Mouse (Mus musculus) heart, embryonic 13.5 days (tissue): Measurements from ENCODE around the gene Nanos3. TPM values are rescaled to one million over a fixed set of nuclear protein-coding genes. Genes with fewer than 3 reads are reported as not detected.

Source experiments
- ATAC-seq: fragments of 200-750 bp; cut with Nextera tagmentation; 2 replicates; pipeline ENCODE4 v1.8.0; 2017; ENCODE audit warnings: moderate TSS enrichment; ENCODE audit not compliant: insufficient number of reproducible peaks, low FRiP score, low TSS enrichment; ENCODE audit errors: extremely low read depth
- H3K27ac ChIP-seq: fragments of 300-500 bp; sonication (generic); replicated peaks from 2 replicates; pipeline ENCODE4 v1.5.1; 2015; ENCODE audit warnings: moderate library complexity, mild to moderate bottlenecking, inconsistent platforms
- H3K27me3 ChIP-seq: fragments of 300-500 bp; sonication (generic); replicated peaks from 2 replicates; pipeline ENCODE4 v1.6.1; 2015; ENCODE audit warnings: mild to moderate bottlenecking, inconsistent platforms
- H3K36me3 ChIP-seq: fragments of 300-500 bp; sonication (generic); 2 replicates; pipeline ENCODE4 v1.6.1; 2015; ENCODE audit warnings: mild to moderate bottlenecking, inconsistent platforms
- H3K4me1 ChIP-seq: fragments of 300-500 bp; sonication (generic); 2 replicates; pipeline ENCODE4 v1.6.1; 2015; ENCODE audit warnings: inconsistent platforms
- H3K4me2 ChIP-seq: fragments of 300-500 bp; sonication (generic); 2 replicates; pipeline ENCODE4 v1.6.1; 2015; ENCODE audit warnings: inconsistent platforms, mild to moderate bottlenecking, moderate library complexity
- H3K4me3 ChIP-seq: fragments of 300-500 bp; sonication (generic); 2 replicates; pipeline ENCODE4 v1.5.1; 2015; ENCODE audit warnings: moderate library complexity, mild to moderate bottlenecking, inconsistent platforms
- H3K9ac ChIP-seq: fragments of 300-500 bp; sonication (generic); 2 replicates; pipeline ENCODE4 v1.6.1; 2015; ENCODE audit warnings: inconsistent platforms, mild to moderate bottlenecking, moderate library complexity
- H3K9me3 ChIP-seq: fragments of 300-500 bp; sonication (generic); 2 replicates; pipeline ENCODE4 v1.6.1; 2016; ENCODE audit warnings: inconsistent platforms
- WGBS: fragments of 180-500 bp; shearing (Covaris S2); methylation state at CpG from one replicate; pipeline ENCODE4 v1.1.7; 2015; ENCODE audit warnings: mixed read lengths; 5-methylcytosine and 5-hydroxymethylcytosine counted together
- polyA plus RNA-seq: library from polyadenylated mRNA; unstranded; fragments of >200 nt; fragmentation: Nextera tagmentation; extraction: Ambion mirVana; gene quantifications from 2 replicates; pipeline ENCODE4 v1.2.1, GENCODE M21; 2015

Nanos3 gene
- polyA plus RNA-seq, 1 experiment from 2014 or later, result 1.9 TPM

- Histone ChIP-seq H3K4me2 (peak overlapping the region; percentile 93), H3K27ac (peak overlapping the region; percentile 97), H3K4me1 (peaks cover 74% of the 10 kb centered on the region), H3K4me3 (peak overlapping the region; percentile 64), H3K36me3 (peaks cover 19% of the 10 kb centered on the region), H3K9ac (peak overlapping the region; percentile 97), H3K27me3 (no peaks in the 10 kb centered on the region), H3K9me3 (no peaks in the 10 kb centered on the region)
- peak; percentile 52 for ATAC-seq
- WGBS, result 3% methylated on average over 70 of the region's 70 CpGs
Observed at GRCm38 (mm10) chr8:84200652-84201544, 15.9 kb upstream of the Nanos3 start.

GRCm38 (mm10) chr8:84200126-84200555, 15.1 kb upstream of the Nanos3 start:
- no peak for ATAC-seq
- WGBS, result 25% methylated on average over 8 of the region's 8 CpGs
- peaks cover 68% of the 10 kb centered on the region for H3K4me1 ChIP-seq

GRCm38 (mm10) chr8:84199348-84200125, 14.5 kb upstream of the Nanos3 start:
- 60% methylated on average over 11 of the region's 11 CpGs for WGBS
- Histone ChIP-seq H3K27ac (peak overlapping the region; percentile 97), H3K36me3 (peaks cover 6% of the 10 kb centered on the region), H3K4me1 (peaks cover 64% of the 10 kb centered on the region), H3K4me3 (peak overlapping the region; percentile 64; the same call in 1 of the 2 replicates), H3K27me3 (no peaks in the 10 kb centered on the region), H3K4me2 (peak overlapping the region; percentile 93), H3K9me3 (no peaks in the 10 kb centered on the region), H3K9ac (peak overlapping the region; percentile 97)
- ATAC-seq, result no peak

More at GRCm38 (mm10) chr8:84200126-84200555, 15.1 kb upstream of the Nanos3 start:
- H3K4me2 ChIP-seq, result peak overlapping the region; percentile 93
- H3K9ac ChIP-seq, result peak overlapping the region; percentile 97
- H3K27me3 ChIP-seq, result no peaks in the 10 kb centered on the region
- peak overlapping the region; percentile 64 for H3K4me3 ChIP-seq
- H3K9me3 ChIP-seq, result no peaks in the 10 kb centered on the region
- H3K27ac ChIP-seq, result peak overlapping the region; percentile 97
- H3K36me3 ChIP-seq, result peaks cover 12% of the 10 kb centered on the region

GRCm38 (mm10) chr8:84198871-84199270, 13.9 kb upstream of the Nanos3 start:
- 27% methylated on average over 4 of the region's 4 CpGs for WGBS
- Histone ChIP-seq H3K4me2 (peak overlapping the region; percentile 72), H3K4me3 (peak overlapping the region; percentile 60), H3K27ac (peak overlapping the region; percentile 97), H3K9me3 (no peaks in the 10 kb centered on the region), H3K27me3 (no peaks in the 10 kb centered on the region), H3K9ac (peak overlapping the region; percentile 97), H3K4me1 (peaks cover 57% of the 10 kb centered on the region), H3K36me3 (0 out of 2 replicates have a peak, but pooled peaks cover 4% of the 10 kb centered on the region)
- ATAC-seq, result no peak

GRCm38 (mm10) chr8:84197922-84198774, 13.1 kb upstream of the Nanos3 start:
- under 1% methylated on average over 29 of the region's 30 CpGs for WGBS
- peak overlapping the region; percentile 97 for H3K9ac ChIP-seq
- no peaks in the 10 kb centered on the region for H3K9me3 ChIP-seq
- H3K4me3 ChIP-seq, result peak overlapping the region; percentile 60
- 0 out of 2 replicates have a peak, but pooled peaks cover 4% of the 10 kb centered on the region for H3K36me3 ChIP-seq
- peak overlapping the region; percentile 97 for H3K27ac ChIP-seq
- H3K27me3 ChIP-seq, result no peaks in the 10 kb centered on the region
- peak overlapping the region; percentile 72 for H3K4me2 ChIP-seq
- peaks cover 55% of the 10 kb centered on the region for H3K4me1 ChIP-seq
- ATAC-seq, result peak; percentile 67

GRCm38 (mm10) chr8:84197141-84197921, 12.3 kb upstream of the Nanos3 start:
- no peaks in the 10 kb centered on the region for H3K27me3 ChIP-seq
- peak overlapping the region; percentile 97 for H3K9ac ChIP-seq
- peak overlapping the region; percentile 72 for H3K4me2 ChIP-seq
- 3% methylated on average over 43 of the region's 43 CpGs for WGBS
- ATAC-seq, result peak; percentile 26; the same call in 1 of the 2 replicates
- H3K4me1 ChIP-seq, result peaks cover 55% of the 10 kb centered on the region
- H3K4me3 ChIP-seq, result peak overlapping the region; percentile 60
- no peaks in the 10 kb centered on the region for H3K9me3 ChIP-seq
- 0 out of 2 replicates have a peak, but pooled peaks cover 4% of the 10 kb centered on the region for H3K36me3 ChIP-seq
- peak overlapping the region; percentile 97 for H3K27ac ChIP-seq

GRCm38 (mm10) chr8:84194224-84194743, 9.3 kb upstream of the Nanos3 start:
- 70% methylated on average over 3 of the region's 3 CpGs for WGBS
- H3K27ac ChIP-seq, result no peak overlapping the region

GRCm38 (mm10) chr8:84193566-84193965, 8.5 kb upstream of the Nanos3 start:
- 74% methylated on average over 5 of the region's 5 CpGs for WGBS
- Histone ChIP-seq H3K4me1 (peaks cover 43% of the 10 kb centered on the region), H3K27me3 (no peaks in the 10 kb centered on the region), H3K9me3 (no peaks in the 10 kb centered on the region), H3K36me3 (no peaks in the 10 kb centered on the region), H3K9ac (no peak overlapping the region), H3K27ac (peak overlapping the region; percentile 97), H3K4me3 (no peak overlapping the region; the same call in 1 of the 2 replicates), H3K4me2 (peak overlapping the region; percentile 71)
- ATAC-seq, result no peak

More at GRCm38 (mm10) chr8:84194224-84194743, 9.3 kb upstream of the Nanos3 start:
- Histone ChIP-seq H3K9me3 (no peaks in the 10 kb centered on the region), H3K27me3 (no peaks in the 10 kb centered on the region), H3K4me2 (no peak overlapping the region), H3K4me1 (peaks cover 51% of the 10 kb centered on the region), H3K4me3 (no peak overlapping the region), H3K36me3 (no peaks in the 10 kb centered on the region), H3K9ac (no peak overlapping the region)
- no peak for ATAC-seq

GRCm38 (mm10) chr8:84193161-84193560, 8.1 kb upstream of the Nanos3 start:
- Histone ChIP-seq H3K27me3 (no peaks in the 10 kb centered on the region), H3K9ac (no peak overlapping the region; the same call in 1 of the 2 replicates), H3K4me2 (peak overlapping the region; percentile 71), H3K27ac (peak overlapping the region; percentile 97), H3K4me3 (peak overlapping the region; percentile 40; the same call in 1 of the 2 replicates), H3K9me3 (no peaks in the 10 kb centered on the region), H3K36me3 (no peaks in the 10 kb centered on the region), H3K4me1 (peaks cover 39% of the 10 kb centered on the region)
- 67% methylated on average over 4 of the region's 4 CpGs for WGBS
- ATAC-seq, result no peak

- 2% methylated on average over 33 of the region's 33 CpGs for whole genome bisulfite sequencing
- peaks cover 35% of the 10 kb centered on the region for H3K4me1 ChIP-seq
Observed at GRCm38 (mm10) chr8:84192555-84192954, 7.5 kb upstream of the Nanos3 start.

More at GRCm38 (mm10) chr8:84192555-84192954, 7.5 kb upstream of the Nanos3 start:
- H3K9ac ChIP-seq, result peak overlapping the region; percentile 78
- H3K9me3 ChIP-seq, result no peaks in the 10 kb centered on the region
- H3K36me3 ChIP-seq, result no peaks in the 10 kb centered on the region
- peak overlapping the region; percentile 40 for H3K4me3 ChIP-seq
- H3K27me3 ChIP-seq, result no peaks in the 10 kb centered on the region
- peak; percentile 78 for ATAC-seq
- H3K4me2 ChIP-seq, result peak overlapping the region; percentile 71
- H3K27ac ChIP-seq, result peak overlapping the region; percentile 97
